Comparison of ENCODE assay signal across 8 mouse cellular contexts in genomic region chr9:120675371-120676150, GRCm38 (mm10).
DNase-seq lines count a peak whose midpoint lies in the region; ATAC-seq lines count a peak whose summit lies in the region.

No protein-coding gene starts in this region.

- no peak for ATAC-seq in CD4-positive, CD25-positive, alpha-beta regulatory T cell, adult 4 months
- peak; percentile 69 for ATAC-seq in kidney, embryonic 14.5 days (ENCODE audit: low FRiP score, low TSS enrichment)
- no peak for ATAC-seq in midbrain, embryonic 16.5 days

- no peaks in the 10 kb centered on the region for H3K36me3 ChIP-seq in kidney, embryonic 14.5 days (ENCODE audit: control insufficient read depth, insufficient read depth, low read length)
- no peaks in the 10 kb centered on the region for H3K36me3 ChIP-seq in midbrain, embryonic 16.5 days (ENCODE audit: control insufficient read depth, insufficient read depth, low read length)

- H3K4me2 ChIP-seq in kidney, embryonic 14.5 days (replicated peaks; ENCODE audit: low read depth, low read length) = peak overlapping the region; percentile 62
- peak overlapping the region; percentile 67 for H3K4me2 ChIP-seq in midbrain, embryonic 16.5 days (ENCODE audit: low read length)

- H3K4me1 ChIP-seq in kidney, embryonic 14.5 days (ENCODE audit: control insufficient read depth, insufficient read depth, low read length) = peaks cover 27% of the 10 kb centered on the region
- peaks cover 33% of the 10 kb centered on the region for H3K4me1 ChIP-seq in midbrain, embryonic 16.5 days (ENCODE audit: control insufficient read depth, insufficient read depth, low read length)

- peak overlapping the region; percentile 29 for H3K4me3 ChIP-seq in kidney, embryonic 14.5 days (ENCODE audit: low read length)
- H3K4me3 ChIP-seq in midbrain, embryonic 16.5 days (ENCODE audit: low read depth, low read length) = peak overlapping the region; percentile 31

- WGBS in kidney, embryonic 14.5 days = 1% methylated on average over 17 of the region's 18 CpGs
- 2% methylated on average over 18 of the region's 18 CpGs for WGBS in midbrain, embryonic 16.5 days

- DNase-seq in CD4-positive, CD25-positive, alpha-beta regulatory T cell, adult 2 months (ENCODE audit: low read depth, low spot score) = peak; percentile 10
- peak; percentile 46 for DNase-seq in retina, postnatal 1 day
- DNase-seq in retina, embryonic 14.5 days (ENCODE audit: low spot score) = no peak
- DNase-seq in right cerebral cortex, postnatal 36 days (ENCODE audit: low spot score in 2 of 2) = no peak
- no peak for DNase-seq in right cerebral cortex, adult 2 months (ENCODE audit: low spot score in 2 of 2)

- H3K9ac ChIP-seq in kidney, embryonic 14.5 days (ENCODE audit: low read depth, low read length) = peak overlapping the region; percentile 51
- peak overlapping the region; percentile 43 for H3K9ac ChIP-seq in midbrain, embryonic 16.5 days (ENCODE audit: low read depth, low read length)

- no peaks in the 10 kb centered on the region for H3K9me3 ChIP-seq in kidney, embryonic 14.5 days (ENCODE audit: control insufficient read depth, low read length)
- no peaks in the 10 kb centered on the region for H3K9me3 ChIP-seq in midbrain, embryonic 16.5 days (replicated peaks; ENCODE audit: control insufficient read depth, low read length, poor library complexity, severe bottlenecking)

- peak overlapping the region; percentile 62; the same call in 1 of the 2 replicates for H3K27ac ChIP-seq in kidney, embryonic 14.5 days (ENCODE audit: low read depth, low read length)
- H3K27ac ChIP-seq in midbrain, embryonic 16.5 days (ENCODE audit: low read length) = no peak overlapping the region

- 0 out of 2 replicates have a peak, but pooled peaks cover 3% of the 10 kb centered on the region for H3K27me3 ChIP-seq in kidney, embryonic 14.5 days (ENCODE audit: control insufficient read depth, insufficient read depth, low read length)
- no peaks in the 10 kb centered on the region for H3K27me3 ChIP-seq in midbrain, embryonic 16.5 days (ENCODE audit: control insufficient read depth, insufficient read depth, low read depth, low read length)

Comparison
In these comparisons a context has a peak if more than half of its experiments do, and no peak if none do; other contexts are left out.
1. DNase-seq: peak in CD4-positive, CD25-positive, alpha-beta regulatory T cell, adult 2 months (single experiment) and retina, postnatal 1 day (single experiment); none in retina, embryonic 14.5 days (single experiment), right cerebral cortex, postnatal 36 days (0 of 2) and right cerebral cortex, adult 2 months (0 of 2).